Mouse (Mus musculus): Measurements from ENCODE around the gene Olfr69.
"Not testable (repeated sequence)": the region's sequence is repeated elsewhere in the genome, so short reads cannot be mapped to it uniquely, and the experiment has no call there.

Olfr69 gene

GRCm38 (mm10) chr7:103771494-103771893, at the start of gene Olfr69:
TSS of gene Olfr69 (minus strand) at chr7:103771594.
- DNase-seq (ENCODE audit: low read depth in 1 of 2, low spot score in 2 of 2), result no peak

- DNase-seq (ENCODE audit: low read depth in 1 of 2, low spot score in 2 of 2), result not testable (repeated sequence)
Measured at GRCm38 (mm10) chr7:103815085-103815484, 43.7 kb upstream of the Olfr69 start.

- DNase-seq (ENCODE audit: low read depth in 1 of 2, low spot score in 2 of 2), result no peak
Measured at GRCm38 (mm10) chr7:103813766-103814165, 42.4 kb upstream of the Olfr69 start, which contains the start of gene Hbb-bt. TSS of gene Hbb-bt (minus strand) at chr7:103813996.

- DNase-seq (ENCODE audit: low read depth in 1 of 2, low spot score in 2 of 2), result not testable (repeated sequence)
Measured at GRCm38 (mm10) chr7:103813152-103813551, 41.8 kb upstream of the Olfr69 start.

GRCm38 (mm10) chr7:103812174-103812573, 40.8 kb upstream of the Olfr69 start:
- DNase-seq (ENCODE audit: low read depth in 1 of 2, low spot score in 2 of 2), result no peak

GRCm38 (mm10) chr7:103811223-103811845, 39.9 kb upstream of the Olfr69 start:
- no peak for DNase-seq (ENCODE audit: low read depth in 1 of 2, low spot score in 2 of 2)

- DNase-seq (ENCODE audit: low read depth in 1 of 2, low spot score in 2 of 2), result no peak
Measured at GRCm38 (mm10) chr7:103810746-103811145, 39.4 kb upstream of the Olfr69 start.

- DNase-seq (ENCODE audit: low read depth in 1 of 2, low spot score in 2 of 2), result no peak
Measured at GRCm38 (mm10) chr7:103810296-103810695, 38.9 kb upstream of the Olfr69 start.

- DNase-seq (ENCODE audit: low read depth in 1 of 2, low spot score in 2 of 2), result no peak
Measured at GRCm38 (mm10) chr7:103809801-103810155, 38.4 kb upstream of the Olfr69 start.

GRCm38 (mm10) chr7:103808971-103809800, 37.8 kb upstream of the Olfr69 start:
- no peak for DNase-seq (ENCODE audit: low read depth in 1 of 2, low spot score in 2 of 2)

- not testable (repeated sequence) for DNase-seq (ENCODE audit: low read depth in 1 of 2, low spot score in 2 of 2)
Measured at GRCm38 (mm10) chr7:103808120-103808519, 36.7 kb upstream of the Olfr69 start.

GRCm38 (mm10) chr7:103806856-103807255, 35.5 kb upstream of the Olfr69 start:
- no peak for DNase-seq (ENCODE audit: low read depth in 1 of 2, low spot score in 2 of 2)

GRCm38 (mm10) chr7:103792669-103793388, 21.4 kb upstream of the Olfr69 start:
- no peak for DNase-seq (ENCODE audit: low read depth in 1 of 2, low spot score in 2 of 2)

- DNase-seq (ENCODE audit: low read depth in 1 of 2, low spot score in 2 of 2), result no peak
Measured at GRCm38 (mm10) chr7:103791721-103792120, 20.3 kb upstream of the Olfr69 start, which contains the start of gene Olfr67. TSS of gene Olfr67 (minus strand) at chr7:103791821.

GRCm38 (mm10) chr7:103779598-103779997, 8.2 kb upstream of the Olfr69 start, which contains the start of gene Olfr68:
TSS of gene Olfr68 (minus strand) at chr7:103779698.
- no peak for DNase-seq (ENCODE audit: low read depth in 1 of 2, low spot score in 2 of 2)

GRCm38 (mm10) chr7:103777652-103778051, 6.3 kb upstream of the Olfr69 start:
- not testable (repeated sequence) for DNase-seq (ENCODE audit: low read depth in 1 of 2, low spot score in 2 of 2)

GRCm38 (mm10) chr7:103767687-103768086, 3.7 kb downstream of the Olfr69 start:
- DNase-seq (ENCODE audit: low read depth in 1 of 2, low spot score in 2 of 2), result not testable (repeated sequence)

- not testable (repeated sequence) for DNase-seq (ENCODE audit: low read depth in 1 of 2, low spot score in 2 of 2)
Measured at GRCm38 (mm10) chr7:103762212-103762611, 9.2 kb downstream of the Olfr69 start.

- no peak for DNase-seq (ENCODE audit: low read depth in 1 of 2, low spot score in 2 of 2)
Measured at GRCm38 (mm10) chr7:103757233-103757632, 14.2 kb downstream of the Olfr69 start, which contains the start of gene Olfr630. TSS of gene Olfr630 (minus strand) at chr7:103757333.

- DNase-seq (ENCODE audit: low read depth in 1 of 2, low spot score in 2 of 2), result no peak
Measured at GRCm38 (mm10) chr7:103744843-103745242, 26.6 kb downstream of the Olfr69 start, which contains the start of gene Olfr629. TSS of gene Olfr629 (minus strand) at chr7:103744943.

GRCm38 (mm10) chr7:103730074-103730473, 41.3 kb downstream of the Olfr69 start, which contains the start of gene Olfr628:
TSS of gene Olfr628 (plus strand) at chr7:103730374.
- no peak for DNase-seq (ENCODE audit: low read depth in 1 of 2, low spot score in 2 of 2)
